Mouse (Mus musculus) limb, embryonic 11.5 days (tissue): ENCODE measurements around the gene Metap1. TPM values are rescaled to one million over a fixed set of nuclear protein-coding genes. Genes with fewer than 3 reads are reported as not detected.

Experiments used
- ATAC-seq: fragments of 200-750 bp; cut with Nextera tagmentation; 2 replicates; pipeline ENCODE4 v1.8.0; 2017; ENCODE audit warnings: low read depth; ENCODE audit not compliant: insufficient number of reproducible peaks, low FRiP score, low TSS enrichment
- DNase-seq: peaks from one replicate; pipeline ENCODE4 v3.0.0-alpha.2; 2015; ENCODE audit warnings: low spot score
- H3K27ac ChIP-seq: fragments of 300-500 bp; sonication (generic); replicated peaks from 2 replicates; pipeline ENCODE4 v1.5.1; 2014; ENCODE audit warnings: low read depth, mild to moderate bottlenecking, low read length
- H3K27me3 ChIP-seq: fragments of 300-500 bp; sonication (generic); 2 replicates; pipeline ENCODE4 v1.6.1; 2014; ENCODE audit warnings: mild to moderate bottlenecking, low read length, mixed read lengths; ENCODE audit not compliant: control insufficient read depth, insufficient read depth
- H3K36me3 ChIP-seq: fragments of 300-500 bp; sonication (generic); 2 replicates; pipeline ENCODE4 v1.6.1; 2014; ENCODE audit warnings: mild to moderate bottlenecking, low read length, moderate library complexity, mixed read lengths; ENCODE audit not compliant: control insufficient read depth, insufficient read depth
- H3K4me1 ChIP-seq: fragments of 300-500 bp; sonication (generic); 2 replicates; pipeline ENCODE4 v1.6.1; 2014; ENCODE audit warnings: low read length, mixed read lengths; ENCODE audit not compliant: control insufficient read depth, insufficient read depth
- H3K4me2 ChIP-seq: fragments of 300-500 bp; sonication (generic); 2 replicates; pipeline ENCODE4 v1.6.1; 2014; ENCODE audit warnings: low read depth, mild to moderate bottlenecking, moderate library complexity; ENCODE audit not compliant: severe bottlenecking
- H3K4me3 ChIP-seq: fragments of 300-500 bp; sonication (generic); 2 replicates; pipeline ENCODE4 v1.5.1; 2014; ENCODE audit warnings: low read depth, low read length
- H3K9ac ChIP-seq: fragments of 300-500 bp; sonication (generic); 2 replicates; pipeline ENCODE4 v1.6.1; 2014; ENCODE audit warnings: mild to moderate bottlenecking, low read length
- H3K9me3 ChIP-seq: fragments of 300-500 bp; sonication (generic); 2 replicates; pipeline ENCODE4 v1.6.1; 2016; ENCODE audit warnings: low read length; ENCODE audit not compliant: control insufficient read depth
- WGBS: fragments of 180-500 bp; shearing (Covaris S2); extraction: QIAGEN DNeasy Blood & Tissue Kit; methylation state at CpG from one replicate; pipeline ENCODE4 v1.1.7; 2014; 5-methylcytosine and 5-hydroxymethylcytosine counted together
- polyA plus RNA-seq: library from polyadenylated mRNA; unstranded; fragments of >200 nt; fragmentation: Nextera tagmentation; extraction: Ambion mirVana; gene quantifications from 2 replicates; pipeline ENCODE4 v1.2.1, GENCODE M21; 2014

Metap1 gene
- polyA plus RNA-seq, 1 experiment from 2014 or later, result 55.3 TPM

DNA sequence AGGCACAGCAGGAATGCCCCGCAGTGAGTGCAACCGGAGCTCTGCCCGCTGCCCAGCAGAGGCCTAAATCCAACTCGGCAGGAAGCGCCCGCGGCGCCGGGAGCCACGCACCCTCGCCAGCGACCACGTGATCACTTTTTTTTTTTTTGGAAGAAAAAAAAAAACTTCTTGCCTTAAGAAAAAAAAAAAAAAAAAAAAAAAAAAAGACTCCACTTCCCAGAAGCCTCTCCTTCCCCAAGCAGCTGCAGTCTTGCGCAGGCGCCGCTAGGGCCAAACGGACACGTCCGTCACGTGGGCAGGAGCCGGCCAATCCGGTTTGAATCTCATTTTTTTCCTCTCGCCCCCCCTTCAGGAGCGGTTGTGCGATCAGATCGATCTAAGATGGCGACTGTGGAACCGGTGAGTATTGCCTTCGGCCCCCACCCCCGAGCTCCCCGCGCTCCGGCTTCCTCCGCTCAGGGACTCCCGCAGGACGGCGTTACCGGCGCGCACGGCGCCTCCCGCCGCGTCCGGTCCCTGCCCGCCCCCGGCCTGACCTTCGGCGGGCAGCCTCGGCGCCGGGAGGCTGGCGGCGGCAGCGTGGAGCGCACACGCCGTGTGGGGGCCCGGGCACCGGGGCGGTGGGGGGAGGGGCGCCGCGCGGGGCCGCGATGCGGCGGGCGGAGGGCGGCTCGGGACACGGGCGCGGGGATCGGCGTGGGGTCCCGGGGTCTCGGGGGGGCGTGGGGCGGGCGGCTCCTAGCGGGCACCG lies 37.8 kb upstream of the Metap1 start:
- Histone ChIP-seq H3K4me3 (peak overlapping the region; percentile 93), H3K9me3 (no peaks in the 10 kb centered on the region), H3K27ac (peak overlapping the region; percentile 90), H3K4me2 (peak overlapping the region; percentile 64), H3K4me1 (peaks cover 5% of the 10 kb centered on the region; the same call in 1 of the 2 replicates), H3K9ac (peak overlapping the region; percentile 96), H3K36me3 (no peaks in the 10 kb centered on the region), H3K27me3 (no peaks in the 10 kb centered on the region)
- WGBS, result under 1% methylated on average over 61 of the region's 85 CpGs
- peak; percentile 96 for ATAC-seq
- DNase-seq, result peak; percentile 95

DNA sequence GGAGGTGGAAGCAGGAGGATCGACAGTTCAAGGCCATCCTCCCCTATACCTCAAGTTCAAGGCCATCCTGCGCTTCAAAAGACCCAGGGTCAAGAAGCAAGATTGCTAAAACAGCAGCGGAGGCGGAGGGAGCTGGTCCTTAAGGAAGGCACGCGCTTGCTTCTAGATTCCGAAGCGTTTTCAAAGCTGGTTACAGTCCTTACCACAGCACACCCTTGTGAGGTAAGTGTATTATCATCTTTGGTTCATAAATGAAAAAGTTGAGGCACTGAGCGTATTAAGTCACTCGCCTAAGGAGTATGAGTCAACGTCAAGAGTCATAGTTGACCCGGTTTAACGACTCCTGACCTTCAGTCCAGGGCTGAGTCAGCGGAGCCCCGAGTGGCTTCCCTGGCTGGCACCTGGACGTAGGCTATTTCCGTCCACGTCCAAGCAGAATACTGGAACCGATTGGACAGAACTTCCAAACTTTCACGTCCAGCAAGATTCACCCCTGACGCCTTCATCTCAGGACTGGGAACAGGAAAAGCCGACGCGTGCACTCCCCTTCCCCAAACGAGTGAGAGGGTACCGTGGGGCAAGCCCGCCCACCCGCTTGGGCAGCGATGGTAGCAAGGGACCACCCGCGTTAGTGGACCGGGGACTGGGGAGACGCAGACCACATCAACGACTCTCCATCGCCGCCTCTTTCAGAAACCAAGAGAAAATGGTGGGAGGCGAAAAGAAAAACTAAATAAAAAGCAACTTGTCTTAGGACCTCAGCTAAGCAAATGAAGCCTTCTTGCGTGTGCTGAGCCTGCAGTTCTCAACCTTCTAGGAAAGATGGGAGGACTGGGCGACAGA lies 37.0 kb upstream of the Metap1 start, which contains the start of gene Eif4e:
Gene Eif4e (plus strand): TSS at position 107 of the 843 bp plus-strand sequence.
- DNase-seq (peak; percentile 69), ATAC-seq (peak; percentile 40)
- peak within 1 kb of the TSS; percentile 73 for H3K9ac ChIP-seq
- H3K4me1 ChIP-seq, result peaks cover 5% of the 10 kb centered on the region; the same call in 1 of the 2 replicates
- H3K27ac ChIP-seq, result peak within 1 kb of the TSS; percentile 86
- peak within 1 kb of the TSS; percentile 58 for H3K4me2 ChIP-seq
- H3K9me3 ChIP-seq, result no peaks in the 10 kb centered on the region
- 1% methylated on average over 39 of the region's 39 CpGs for WGBS
- peak within 1 kb of the TSS; percentile 93 for H3K4me3 ChIP-seq
- no peaks in the 10 kb centered on the region for H3K36me3 ChIP-seq
- H3K27me3 ChIP-seq, result no peaks in the 10 kb centered on the region

GRCm38 (mm10) chr3:138525494-138525893 lies 36.2 kb upstream of the Metap1 start:
- no peaks in the 10 kb centered on the region for H3K9me3 ChIP-seq
- no peak overlapping the region for H3K27ac ChIP-seq
- H3K36me3 ChIP-seq, result no peaks in the 10 kb centered on the region
- no peak for DNase-seq
- no peak overlapping the region for H3K9ac ChIP-seq
- H3K4me1 ChIP-seq, result peaks cover 5% of the 10 kb centered on the region; the same call in 1 of the 2 replicates
- WGBS, result 45% methylated on average over 8 of the region's 8 CpGs
- H3K27me3 ChIP-seq, result no peaks in the 10 kb centered on the region
- no peak for ATAC-seq
- no peak overlapping the region for H3K4me2 ChIP-seq
- H3K4me3 ChIP-seq, result no peak overlapping the region

- no peaks in the 10 kb centered on the region for H3K9me3 ChIP-seq
- no peaks in the 10 kb centered on the region for H3K27me3 ChIP-seq
- no peak overlapping the region for H3K27ac ChIP-seq
- ATAC-seq (no peak), DNase-seq (no peak)
- no peaks in the 10 kb centered on the region for H3K36me3 ChIP-seq
- 86% methylated on average over 4 of the region's 4 CpGs for WGBS
- peaks cover 2% of the 10 kb centered on the region; the same call in 1 of the 2 replicates for H3K4me1 ChIP-seq
- no peak overlapping the region for H3K4me2 ChIP-seq
- H3K9ac ChIP-seq, result no peak overlapping the region
- H3K4me3 ChIP-seq, result no peak overlapping the region
Observed at GRCm38 (mm10) chr3:138523956-138524355, 34.6 kb upstream of the Metap1 start.

DNA sequence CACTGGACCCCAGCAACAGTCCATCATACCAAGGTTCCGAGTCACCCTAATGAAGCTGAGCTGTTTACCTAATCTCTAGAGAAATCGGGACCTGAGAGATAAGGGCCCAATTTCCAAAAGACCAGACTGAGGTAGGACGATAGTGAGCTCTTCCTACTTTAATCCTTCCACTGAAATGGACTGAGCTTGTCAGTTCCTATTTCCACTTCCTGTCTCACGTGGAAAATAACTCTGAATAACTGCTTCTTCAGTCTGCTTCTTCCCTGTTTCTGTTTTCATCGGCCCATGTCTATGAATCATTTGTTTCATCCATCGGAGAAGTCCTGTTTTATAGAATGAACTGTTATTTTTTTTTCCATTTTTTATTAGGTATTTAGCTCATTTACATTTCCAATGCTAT lies 29.9 kb upstream of the Metap1 start:
- DNase-seq, result no peak
- no peak overlapping the region for H3K4me2 ChIP-seq
- H3K4me3 ChIP-seq, result no peak overlapping the region
- H3K27ac ChIP-seq, result no peak overlapping the region
- 84% methylated on average over 6 of the region's 6 CpGs for WGBS
- no peaks in the 10 kb centered on the region for H3K9me3 ChIP-seq
- no peak for ATAC-seq
- H3K36me3 ChIP-seq, result no peaks in the 10 kb centered on the region
- no peaks in the 10 kb centered on the region for H3K4me1 ChIP-seq
- H3K27me3 ChIP-seq, result no peaks in the 10 kb centered on the region
- no peak overlapping the region for H3K9ac ChIP-seq

DNA sequence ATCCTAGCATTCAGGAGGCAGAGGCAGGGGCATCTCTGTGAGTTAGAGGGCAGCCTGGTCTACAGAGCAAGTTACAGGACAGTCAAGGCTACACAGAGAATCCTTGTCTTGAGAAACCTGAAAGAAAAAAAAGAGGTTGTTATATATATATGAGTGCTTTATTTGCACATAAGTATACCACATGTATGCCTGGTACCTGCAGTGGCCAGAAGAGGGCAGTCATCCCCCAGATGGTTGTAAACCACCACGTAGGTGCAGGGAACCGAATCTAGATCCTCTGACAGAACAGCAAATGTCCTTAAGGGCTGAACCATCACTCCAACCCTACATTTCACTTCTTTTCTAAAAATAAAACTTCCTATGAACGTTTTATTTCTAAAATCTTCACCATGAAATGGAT lies 28.6 kb upstream of the Metap1 start:
- 53% methylated on average over 3 of the region's 3 CpGs for WGBS

DNA sequence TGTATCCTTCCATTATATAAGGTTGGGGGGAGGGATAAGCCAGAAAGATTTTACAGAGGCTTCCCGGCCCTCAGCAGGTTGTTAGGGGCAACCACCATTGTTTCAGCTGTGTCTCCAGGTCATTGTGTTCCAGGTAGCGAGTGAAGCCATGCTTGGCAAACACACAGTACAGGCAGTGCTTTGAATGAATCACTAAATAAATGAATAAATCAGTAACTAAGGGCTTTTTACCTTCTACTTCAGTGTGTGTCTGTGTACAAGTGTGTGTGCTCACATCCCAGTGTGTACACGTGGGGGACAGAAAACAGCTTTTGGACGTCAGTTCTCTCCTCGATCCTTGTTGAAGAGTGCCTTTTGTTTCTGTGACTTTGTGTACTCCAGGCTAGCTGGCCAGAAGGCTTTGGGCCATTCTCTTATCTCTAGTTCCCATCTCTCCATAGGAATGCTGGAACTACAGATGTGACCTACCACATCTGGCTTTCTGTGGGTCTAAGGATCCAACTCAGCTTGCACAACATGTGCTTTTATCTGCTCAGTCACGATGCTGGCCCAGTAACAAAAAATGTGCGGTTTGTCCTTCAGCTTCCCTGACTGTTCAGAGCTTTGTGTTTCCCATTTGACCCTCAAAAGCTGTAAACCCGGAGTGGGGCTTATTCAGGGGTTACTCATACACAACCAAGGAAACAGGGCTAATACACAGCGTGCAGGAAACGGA lies 26.5 kb upstream of the Metap1 start:
- Histone ChIP-seq H3K4me3 (no peak overlapping the region), H3K27ac (no peak overlapping the region)

More for the DNA sequence above, 28.6 kb upstream of the Metap1 start:
- no peak overlapping the region for H3K4me2 ChIP-seq
- ATAC-seq (no peak), DNase-seq (no peak)
- no peaks in the 10 kb centered on the region for H3K4me1 ChIP-seq
- no peak overlapping the region for H3K9ac ChIP-seq
- no peak overlapping the region for H3K4me3 ChIP-seq
- H3K27ac ChIP-seq, result no peak overlapping the region
- no peaks in the 10 kb centered on the region for H3K27me3 ChIP-seq
- H3K9me3 ChIP-seq, result no peaks in the 10 kb centered on the region
- H3K36me3 ChIP-seq, result no peaks in the 10 kb centered on the region

DNA sequence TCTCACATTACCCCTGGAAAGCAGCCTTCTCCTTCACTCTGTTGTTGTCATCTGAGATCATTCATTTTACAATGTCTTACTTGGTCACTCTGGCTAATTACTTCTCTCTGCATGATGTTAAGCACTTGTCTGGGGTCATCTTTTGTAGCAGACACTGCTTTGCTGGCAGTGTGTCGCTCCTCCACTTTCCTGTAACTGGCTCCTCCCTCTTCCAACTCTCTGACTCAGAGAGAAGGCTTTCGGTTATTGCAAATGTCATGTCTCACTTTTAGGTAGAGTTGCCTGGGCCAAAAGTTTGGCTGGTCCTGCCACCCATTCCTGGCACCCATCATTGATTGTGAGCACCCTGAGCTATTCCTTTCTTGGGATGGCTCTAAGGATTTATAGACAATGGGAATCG lies 25.4 kb upstream of the Metap1 start:
- Histone ChIP-seq H3K4me2 (no peak overlapping the region), H3K27me3 (no peaks in the 10 kb centered on the region), H3K9ac (no peak overlapping the region), H3K9me3 (no peaks in the 10 kb centered on the region), H3K36me3 (no peaks in the 10 kb centered on the region), H3K27ac (no peak overlapping the region), H3K4me1 (no peaks in the 10 kb centered on the region), H3K4me3 (no peak overlapping the region)
- ATAC-seq (no peak), DNase-seq (no peak)
- WGBS, result 73% methylated on average over 3 of the region's 3 CpGs

More for the DNA sequence above, 26.5 kb upstream of the Metap1 start:
- no peak for DNase-seq
- no peak overlapping the region for H3K9ac ChIP-seq
- no peaks in the 10 kb centered on the region for H3K9me3 ChIP-seq
- 76% methylated on average over 10 of the region's 10 CpGs for WGBS
- no peaks in the 10 kb centered on the region for H3K27me3 ChIP-seq
- H3K36me3 ChIP-seq, result no peaks in the 10 kb centered on the region
- ATAC-seq, result no peak
- H3K4me2 ChIP-seq, result no peak overlapping the region
- no peaks in the 10 kb centered on the region for H3K4me1 ChIP-seq
